Mouse (Mus musculus): ENCODE measurements around the gene Cemip. TPM values are rescaled to one million over a fixed set of nuclear protein-coding genes. Genes with fewer than 3 reads are reported as not detected.

The Cemip gene
- polyA plus RNA-seq, 1 experiment = 0.88 TPM

GRCm38 (mm10) chr7:84073856-84074255 is 12.4 kb downstream of the Cemip start:
- no peak overlapping the region for H3K4me3 ChIP-seq (ENCODE audit: insufficient read depth, low read length)
- peaks cover 4% of the 10 kb centered on the region; the same call in 1 of the 2 replicates for H3K4me1 ChIP-seq (ENCODE audit: control insufficient read depth, insufficient read depth, low read length)
- no peak overlapping the region for H3K27ac ChIP-seq (ENCODE audit: insufficient read depth, low read depth, low read length)
- TF ChIP-seq POLR2A (IDR thresholded peaks at IDR 0.05; ENCODE audit: borderline replicate concordance, low read depth, low read length) (no peak), CTCF (IDR thresholded peaks at IDR 0.05; ENCODE audit: low read depth, low read length) (no peak)

GRCm38 (mm10) chr7:84068931-84069330 is 17.4 kb downstream of the Cemip start:
- Histone ChIP-seq H3K27ac (ENCODE audit: insufficient read depth, low read depth, low read length) (no peak overlapping the region), H3K4me3 (ENCODE audit: insufficient read depth, low read length) (no peak overlapping the region), H3K4me1 (ENCODE audit: control insufficient read depth, insufficient read depth, low read length) (no peaks in the 10 kb centered on the region)
- TF ChIP-seq CTCF (IDR thresholded peaks at IDR 0.05; ENCODE audit: low read depth, low read length) (no peak), POLR2A (IDR thresholded peaks at IDR 0.05; ENCODE audit: borderline replicate concordance, low read depth, low read length) (no peak)

DNA sequence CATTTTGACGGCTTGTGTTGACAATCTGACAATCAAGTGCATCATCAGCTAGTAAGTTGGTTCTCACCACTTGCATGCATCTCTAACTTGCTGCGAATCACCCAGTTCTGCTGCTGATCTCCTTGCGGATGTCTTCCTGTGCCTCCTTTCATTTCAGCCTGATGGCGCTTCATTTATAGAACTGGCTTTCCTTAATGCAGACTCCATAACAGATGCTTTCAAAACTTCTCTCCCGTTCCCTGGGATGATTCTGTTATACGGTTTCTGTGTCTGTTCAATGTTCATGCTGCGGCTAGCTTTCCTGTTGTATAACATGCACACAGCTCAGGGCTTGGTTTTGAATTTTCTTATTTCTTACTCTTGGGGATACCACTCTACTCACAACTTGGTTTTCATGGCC is 26.5 kb downstream of the Cemip start:
- H3K4me1 ChIP-seq (ENCODE audit: control insufficient read depth, insufficient read depth, low read length) = no peaks in the 10 kb centered on the region
- H3K4me3 ChIP-seq (ENCODE audit: insufficient read depth, low read length) = no peak overlapping the region
- TF ChIP-seq POLR2A (IDR thresholded peaks at IDR 0.05; ENCODE audit: borderline replicate concordance, low read depth, low read length) = no peak
- no peak for TF ChIP-seq CTCF (IDR thresholded peaks at IDR 0.05; ENCODE audit: low read depth, low read length)
- no peak overlapping the region for H3K27ac ChIP-seq (ENCODE audit: insufficient read depth, low read depth, low read length)

- H3K4me3 ChIP-seq (ENCODE audit: insufficient read depth, low read length) = no peak overlapping the region
- no peaks in the 10 kb centered on the region for H3K4me1 ChIP-seq (ENCODE audit: control insufficient read depth, insufficient read depth, low read length)
- TF ChIP-seq POLR2A (IDR thresholded peaks at IDR 0.05; ENCODE audit: borderline replicate concordance, low read depth, low read length) (no peak), CTCF (IDR thresholded peaks at IDR 0.05; ENCODE audit: low read depth, low read length) (no peak)
- H3K27ac ChIP-seq (ENCODE audit: insufficient read depth, low read depth, low read length) = no peak overlapping the region
These were observed 30.2 kb downstream of the Cemip start for GRCm38 (mm10) chr7:84055961-84056629.

DNA sequence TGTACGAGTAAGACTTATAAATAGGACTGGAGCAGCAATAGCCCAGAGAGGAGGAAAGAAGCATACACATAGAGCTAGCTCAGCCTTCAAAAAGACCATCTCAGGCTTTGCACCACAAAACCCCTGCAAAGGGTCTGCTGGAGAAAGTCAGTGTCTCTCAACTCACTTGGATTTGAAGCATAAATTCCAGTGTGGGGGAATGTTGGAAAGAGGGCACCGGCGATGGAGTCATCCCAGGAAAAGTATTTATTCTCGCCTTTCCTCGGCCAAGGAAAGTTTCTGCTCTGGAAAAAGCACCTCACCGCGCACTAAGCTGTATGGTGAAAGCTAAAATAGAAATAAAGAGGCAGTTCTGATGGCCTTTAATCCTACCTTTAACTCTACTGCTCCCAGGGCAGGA is 32.4 kb downstream of the Cemip start:
- Histone ChIP-seq H3K4me3 (ENCODE audit: insufficient read depth, low read length) (no peak overlapping the region), H3K4me1 (ENCODE audit: control insufficient read depth, insufficient read depth, low read length) (no peaks in the 10 kb centered on the region), H3K27ac (ENCODE audit: insufficient read depth, low read depth, low read length) (no peak overlapping the region)
- TF ChIP-seq POLR2A (IDR thresholded peaks at IDR 0.05; ENCODE audit: borderline replicate concordance, low read depth, low read length) (no peak), CTCF (IDR thresholded peaks at IDR 0.05; ENCODE audit: low read depth, low read length) (no peak)

- Histone ChIP-seq H3K27ac (ENCODE audit: insufficient read depth, low read depth, low read length) (no peak overlapping the region), H3K4me1 (ENCODE audit: control insufficient read depth, insufficient read depth, low read length) (no peaks in the 10 kb centered on the region), H3K4me3 (ENCODE audit: insufficient read depth, low read length) (no peak overlapping the region)
- no peak for TF ChIP-seq CTCF (IDR thresholded peaks at IDR 0.05; ENCODE audit: low read depth, low read length)
- TF ChIP-seq POLR2A (IDR thresholded peaks at IDR 0.05; ENCODE audit: borderline replicate concordance, low read depth, low read length) = no peak
These were observed 34.9 kb downstream of the Cemip start for GRCm38 (mm10) chr7:84051423-84051822.

GRCm38 (mm10) chr7:84045546-84045945 is 40.8 kb downstream of the Cemip start:
- Histone ChIP-seq H3K4me3 (ENCODE audit: insufficient read depth, low read length) (no peak overlapping the region), H3K27ac (ENCODE audit: insufficient read depth, low read depth, low read length) (no peak overlapping the region), H3K4me1 (ENCODE audit: control insufficient read depth, insufficient read depth, low read length) (no peaks in the 10 kb centered on the region)
- TF ChIP-seq POLR2A (IDR thresholded peaks at IDR 0.05; ENCODE audit: borderline replicate concordance, low read depth, low read length) = no peak
- no peak for TF ChIP-seq CTCF (IDR thresholded peaks at IDR 0.05; ENCODE audit: low read depth, low read length)

DNA sequence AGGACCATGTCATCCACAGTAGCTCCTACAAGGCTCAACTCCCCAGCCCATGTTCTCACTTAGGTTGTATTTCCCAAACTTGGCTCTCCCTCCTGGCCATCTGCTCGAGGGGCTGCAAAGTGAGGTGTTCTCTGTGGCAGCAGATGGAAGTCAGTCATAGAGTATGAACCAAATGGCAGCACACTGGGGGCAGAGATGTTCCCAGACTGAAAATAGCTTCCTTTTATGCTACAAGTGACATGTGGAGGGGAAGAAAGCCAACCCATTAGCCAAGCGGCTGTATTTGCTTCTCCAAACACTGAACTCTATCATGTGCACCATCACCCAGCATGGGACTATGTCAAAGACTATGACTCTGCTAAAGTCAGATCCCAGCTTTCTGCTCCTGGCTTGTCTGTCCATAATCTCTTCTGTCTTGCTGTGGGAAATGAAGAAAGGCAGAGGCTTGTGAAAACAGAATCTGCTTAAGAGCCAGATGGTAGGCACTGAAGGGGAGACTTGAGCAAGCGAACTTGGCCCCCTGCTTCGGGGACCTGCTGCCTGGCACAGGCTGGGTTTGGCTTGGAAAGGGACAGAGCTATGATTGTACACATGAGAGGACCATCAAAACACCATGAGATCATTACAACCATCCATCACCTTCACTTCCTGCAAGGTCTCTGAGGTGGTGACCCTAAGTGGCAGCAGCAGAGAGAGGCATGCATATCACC is 41.6 kb downstream of the Cemip start:
- Histone ChIP-seq H3K4me3 (ENCODE audit: insufficient read depth, low read length) (no peak overlapping the region), H3K27ac (ENCODE audit: insufficient read depth, low read depth, low read length) (no peak overlapping the region), H3K4me1 (ENCODE audit: control insufficient read depth, insufficient read depth, low read length) (no peaks in the 10 kb centered on the region)
- TF ChIP-seq POLR2A (IDR thresholded peaks at IDR 0.05; ENCODE audit: borderline replicate concordance, low read depth, low read length) (no peak), CTCF (IDR thresholded peaks at IDR 0.05; ENCODE audit: low read depth, low read length) (no peak)

DNA sequence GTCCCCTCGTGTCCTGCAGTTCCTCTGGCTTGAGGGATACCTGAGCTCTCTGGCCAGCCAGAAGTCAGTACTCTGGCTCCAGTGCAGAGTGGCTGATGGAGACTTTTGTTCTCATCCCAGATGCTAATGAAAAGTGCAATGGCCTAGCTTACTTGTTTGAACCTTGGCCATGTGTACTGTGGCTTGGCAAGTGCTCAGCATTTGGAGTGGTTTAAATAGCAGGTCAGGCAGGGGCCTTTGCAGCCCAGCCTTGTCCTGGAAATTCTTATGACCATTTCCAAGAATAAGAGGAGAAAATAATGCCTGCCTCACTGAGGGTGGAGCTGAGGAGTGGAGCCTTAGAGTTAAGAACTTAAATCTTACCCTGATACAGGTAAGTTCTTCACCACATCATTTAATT is 43.6 kb downstream of the Cemip start:
- Histone ChIP-seq H3K4me1 (ENCODE audit: control insufficient read depth, insufficient read depth, low read length) (no peaks in the 10 kb centered on the region), H3K4me3 (ENCODE audit: insufficient read depth, low read length) (no peak overlapping the region), H3K27ac (ENCODE audit: insufficient read depth, low read depth, low read length) (no peak overlapping the region)
- TF ChIP-seq POLR2A (IDR thresholded peaks at IDR 0.05; ENCODE audit: borderline replicate concordance, low read depth, low read length) = no peak
- no peak for TF ChIP-seq CTCF (IDR thresholded peaks at IDR 0.05; ENCODE audit: low read depth, low read length)

DNA sequence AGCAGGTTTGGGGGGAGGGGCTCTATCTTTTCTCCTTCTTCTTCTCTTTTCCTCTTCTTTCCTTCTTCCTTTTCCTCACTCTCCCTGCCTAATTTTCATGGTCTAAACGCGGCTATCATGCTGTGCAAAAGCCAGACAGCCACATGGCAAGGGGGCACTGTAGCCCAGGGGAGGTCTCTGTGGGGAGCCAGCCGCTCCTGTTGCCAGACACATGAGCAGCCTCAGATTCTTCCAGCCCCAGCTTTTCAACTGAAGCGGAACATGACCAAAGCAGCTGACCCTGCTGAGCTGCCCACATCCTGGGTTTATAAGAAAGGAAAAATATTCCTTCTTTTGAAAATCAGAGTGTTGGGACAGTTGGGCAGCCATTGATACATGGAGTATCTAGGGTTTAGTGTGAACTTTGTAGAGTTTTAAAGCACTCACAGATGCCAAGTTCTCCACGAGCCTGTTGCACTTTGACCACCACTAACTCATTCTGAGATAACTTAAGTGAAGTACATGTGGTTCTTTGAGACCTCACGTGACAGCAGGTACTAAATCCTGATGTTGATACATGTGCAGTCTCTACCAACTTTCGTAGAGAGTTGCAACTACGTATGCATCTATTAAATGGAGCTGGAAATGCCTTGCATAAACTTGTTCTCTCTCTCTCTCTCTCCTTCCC is 46.3 kb downstream of the Cemip start:
- Histone ChIP-seq H3K4me3 (ENCODE audit: insufficient read depth, low read length) (no peak overlapping the region), H3K4me1 (ENCODE audit: control insufficient read depth, insufficient read depth, low read length) (no peaks in the 10 kb centered on the region), H3K27ac (ENCODE audit: insufficient read depth, low read depth, low read length) (no peak overlapping the region)
- no peak for TF ChIP-seq POLR2A (IDR thresholded peaks at IDR 0.05; ENCODE audit: borderline replicate concordance, low read depth, low read length)
- no peak for TF ChIP-seq CTCF (IDR thresholded peaks at IDR 0.05; ENCODE audit: low read depth, low read length)
